Mouse (Mus musculus) testis, adult 2 months (tissue): ENCODE measurements at regions not wholly inside any gene's neighbourhood (a gene's known extent, or its start where the extent isn't known, plus 50 kb on each side); places are given as distances from the start of the nearest gene placed in this dataset.

Experiments used
- CTCF ChIP-seq: fragments of 200-500 bp; IDR thresholded peaks from 2 replicates; pipeline ENCODE4 v1.5.1; 2012; ENCODE audit warnings: low read depth, mild to moderate bottlenecking, inconsistent platforms, low read length, moderate library complexity; ENCODE audit not compliant: control insufficient read depth, insufficient read depth, insufficient replicate concordance
- POLR2A ChIP-seq: fragments of 200-500 bp; IDR thresholded peaks from 2 replicates; pipeline ENCODE4 v1.6.1; 2012; ENCODE audit warnings: low read depth, mild to moderate bottlenecking, inconsistent platforms, low read length, moderate library complexity; ENCODE audit not compliant: control insufficient read depth

DNA sequence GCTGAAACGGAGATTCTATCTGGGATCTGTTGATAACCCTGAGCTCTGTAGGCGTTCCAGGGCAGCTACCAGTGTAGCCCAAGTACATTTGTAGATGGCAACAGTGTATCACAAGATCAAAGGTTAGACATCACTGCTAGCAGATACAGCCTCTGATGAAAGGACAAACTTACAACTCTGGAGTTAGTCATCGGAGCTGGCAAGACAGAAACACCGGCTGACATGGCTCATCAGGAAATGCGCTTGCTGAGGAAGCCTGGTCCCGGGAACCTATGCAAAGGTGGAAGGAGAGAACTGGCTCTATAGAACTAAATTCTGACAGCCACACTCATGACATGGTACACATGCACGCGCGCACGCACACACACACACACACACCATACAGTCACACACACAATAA lies 300.5 kb downstream of the Tns1 start:
- TF ChIP-seq POLR2A (no peak), CTCF (no peak)
